Mouse (Mus musculus): ENCODE measurements around the gene Cbr2.
"Not testable (repeated sequence)": the region's sequence is repeated elsewhere in the genome, so short reads cannot be mapped to it uniquely, and the experiment has no call there.

The Cbr2 gene

DNA sequence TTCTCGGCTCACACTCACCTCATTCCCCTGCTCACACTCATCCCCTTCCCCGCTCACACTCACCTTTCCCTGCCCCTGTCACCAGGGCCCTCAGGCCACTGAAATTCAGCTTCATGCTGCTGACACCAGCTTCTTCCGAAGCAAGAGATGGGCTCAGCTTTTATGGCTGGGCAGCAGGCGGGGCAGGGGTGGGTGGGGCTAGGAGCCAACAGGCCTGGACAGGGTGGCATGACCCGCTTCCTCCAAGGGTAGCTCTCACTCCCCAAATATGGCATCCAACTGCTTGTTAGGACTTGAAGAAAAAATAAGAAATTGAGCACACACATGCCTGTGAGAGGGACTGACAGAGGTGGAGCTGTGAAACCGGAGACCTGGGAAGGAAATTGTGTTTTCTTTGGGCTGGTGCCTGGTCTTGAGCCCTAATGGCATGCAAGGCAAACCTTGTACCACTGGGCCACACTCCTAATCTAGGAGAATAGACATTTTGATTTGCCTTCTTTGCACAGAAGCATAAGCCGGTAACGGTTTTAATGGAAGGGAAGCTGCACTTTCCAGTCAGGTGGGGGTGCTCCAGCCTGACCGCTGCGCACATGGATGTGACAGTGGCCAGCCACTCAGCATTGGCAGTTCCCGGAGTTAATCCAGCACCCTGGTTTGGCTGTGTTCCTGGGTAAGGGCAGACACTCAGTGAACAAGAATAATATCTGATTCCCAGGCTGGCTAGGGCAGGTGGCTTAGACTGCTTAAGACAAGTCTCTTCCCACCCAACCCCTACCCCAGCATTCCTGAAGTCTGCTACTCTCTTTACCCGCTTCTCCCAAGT is at the start of gene Cbr2:
Gene Cbr2, minus strand, starts transcription at position 257 of the 823 bp plus-strand sequence.
- DNase-seq (ENCODE audit: low read depth) = no peak

DNA sequence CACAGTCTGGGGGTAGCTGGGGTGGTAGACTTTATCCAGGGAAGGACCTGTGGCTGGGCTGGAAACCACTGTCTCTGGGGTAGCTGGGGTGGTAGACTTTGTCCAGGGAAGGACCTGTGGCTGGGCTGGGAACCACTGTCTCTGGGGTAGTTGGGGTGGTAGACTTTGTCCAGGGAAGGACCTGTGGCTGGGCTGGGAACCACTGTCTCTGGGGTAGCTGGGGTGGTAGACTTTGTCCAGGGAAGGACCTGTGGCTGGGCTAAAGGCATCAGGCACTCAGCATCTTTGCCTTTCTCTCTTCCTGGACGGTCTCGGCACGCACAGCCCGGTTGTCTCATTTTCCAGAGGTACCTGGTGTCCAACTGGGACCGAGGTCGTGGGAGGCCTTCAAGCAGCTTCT is 49.4 kb upstream of the Cbr2 start:
- not testable (repeated sequence) for DNase-seq (ENCODE audit: low read depth)

DNA sequence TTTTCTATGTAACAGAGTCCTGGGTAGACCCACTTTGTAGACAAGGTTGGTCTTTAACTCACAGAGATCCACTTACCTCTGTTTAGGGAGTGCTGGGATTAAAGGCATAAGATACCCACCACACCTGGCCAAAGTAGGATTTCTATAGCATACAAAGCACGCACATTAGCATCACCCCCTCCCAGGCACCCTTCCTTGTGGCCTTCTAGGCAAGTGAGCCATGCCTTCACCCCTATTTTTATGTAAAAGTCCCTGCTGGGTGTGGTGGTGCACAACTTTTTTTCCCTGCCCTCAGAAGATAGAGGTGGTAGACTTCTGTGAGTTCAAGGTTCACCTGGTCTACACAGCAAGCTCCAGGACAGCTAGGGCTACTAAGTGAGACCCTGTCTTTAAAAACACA is 48.0 kb upstream of the Cbr2 start:
- no peak for DNase-seq (ENCODE audit: low read depth)

DNA sequence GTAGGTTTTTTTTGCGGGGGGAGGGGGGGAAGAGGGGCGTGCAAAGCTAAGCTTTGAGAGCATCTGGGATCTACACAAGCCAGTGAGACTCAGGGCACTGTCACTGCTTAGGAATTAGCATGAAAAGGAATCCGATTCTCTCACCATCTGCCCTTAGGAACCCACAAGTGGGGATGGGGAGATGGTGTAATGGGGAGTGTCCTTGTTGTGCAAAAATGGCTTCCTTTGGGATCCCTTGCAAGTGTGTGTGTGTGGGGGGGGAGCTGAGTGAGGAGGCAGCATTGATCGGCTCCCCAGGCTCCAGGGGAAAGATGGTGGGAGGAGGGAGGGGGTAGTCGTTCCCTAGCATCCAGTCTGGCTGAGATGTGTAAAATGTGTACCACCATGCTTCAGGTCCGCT is 45.2 kb upstream of the Cbr2 start:
- no peak for DNase-seq (ENCODE audit: low read depth)

DNA sequence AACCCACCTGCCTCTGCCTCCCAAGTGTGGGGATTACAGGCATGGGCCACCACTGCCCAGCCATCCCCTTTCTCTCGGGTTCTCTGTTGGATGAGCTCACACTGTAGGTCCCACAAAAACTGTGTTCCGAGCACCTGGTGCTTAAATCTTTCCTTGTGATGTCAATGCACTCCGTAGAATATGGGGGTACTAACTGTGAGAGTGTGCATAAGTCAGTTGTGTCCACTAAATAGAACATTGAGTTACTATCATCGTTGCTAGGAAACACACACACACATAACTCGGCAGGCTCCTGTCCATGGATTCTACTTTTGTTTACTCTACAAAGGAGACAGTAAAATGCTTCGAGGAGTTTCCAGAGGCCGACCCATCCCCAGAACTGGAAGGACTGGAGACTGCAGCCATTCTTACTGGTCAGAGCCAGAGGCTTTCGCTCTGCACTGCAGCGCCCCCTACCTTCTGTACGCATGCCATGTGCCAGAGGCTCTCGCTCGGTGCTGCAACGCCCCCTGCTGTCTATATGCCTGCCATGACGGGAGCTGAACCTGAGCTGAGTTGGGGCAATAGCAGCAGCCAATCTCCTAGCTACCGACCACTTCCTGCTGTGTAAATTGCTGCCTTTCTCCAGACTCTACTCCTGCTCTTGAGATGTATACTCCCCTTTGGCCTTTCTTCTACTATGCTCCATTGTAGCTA is 44.0 kb upstream of the Cbr2 start:
- DNase-seq (ENCODE audit: low read depth) = peak; percentile 89

DNA sequence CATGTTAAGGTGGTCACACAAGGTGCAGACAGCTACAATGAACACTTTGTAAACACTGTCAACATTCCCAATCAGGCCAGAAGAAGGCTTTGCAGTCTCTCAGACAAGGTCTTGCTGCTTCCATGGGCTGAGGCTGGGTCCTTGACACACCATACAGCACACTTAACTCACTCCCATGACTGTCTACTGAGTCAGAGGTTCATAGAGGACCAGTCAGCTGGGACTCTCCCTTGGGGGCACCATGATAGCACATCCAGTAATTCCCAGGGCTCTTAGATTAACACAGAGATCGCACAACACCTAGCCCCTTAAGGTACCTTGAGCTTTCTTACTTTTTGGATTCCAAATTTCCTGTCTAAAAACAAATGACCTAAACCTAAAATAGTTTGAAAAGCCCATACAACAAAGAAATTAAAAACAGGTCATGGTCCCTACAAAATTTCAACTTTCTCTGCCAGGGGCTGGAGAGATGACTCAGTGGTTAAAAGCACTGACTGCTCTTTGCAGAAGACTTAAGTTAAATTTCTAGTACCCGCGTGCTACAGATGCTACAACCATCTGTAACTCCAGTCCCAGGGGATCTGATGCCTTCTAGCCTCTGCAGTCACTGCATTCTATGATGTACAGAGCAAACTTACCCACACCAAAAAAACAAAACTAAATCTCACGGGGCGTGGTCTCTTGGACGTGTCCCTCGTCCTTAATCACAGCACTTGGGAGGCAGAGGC is 41.7 kb upstream of the Cbr2 start:
- DNase-seq (ENCODE audit: low read depth) = no peak

DNA sequence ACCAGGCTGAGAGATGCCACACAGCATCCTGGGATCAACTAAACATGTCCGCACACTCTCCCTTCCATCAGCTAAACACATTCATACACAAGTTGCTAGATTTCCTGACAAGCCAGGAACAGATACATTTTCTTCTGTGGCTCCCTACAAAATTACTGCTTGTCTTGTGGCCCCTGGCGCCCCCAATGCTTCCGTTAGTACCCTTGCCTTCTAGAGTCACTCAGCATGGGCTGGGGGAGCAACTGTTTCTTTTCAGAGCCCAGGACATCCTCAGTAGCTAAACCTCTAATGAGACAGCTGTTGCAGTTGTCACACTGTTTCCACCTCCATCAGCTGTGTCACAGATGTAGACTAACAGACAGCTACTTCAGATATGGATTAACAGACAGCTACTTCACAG is 40.8 kb upstream of the Cbr2 start:
- no peak for DNase-seq (ENCODE audit: low read depth)

DNA sequence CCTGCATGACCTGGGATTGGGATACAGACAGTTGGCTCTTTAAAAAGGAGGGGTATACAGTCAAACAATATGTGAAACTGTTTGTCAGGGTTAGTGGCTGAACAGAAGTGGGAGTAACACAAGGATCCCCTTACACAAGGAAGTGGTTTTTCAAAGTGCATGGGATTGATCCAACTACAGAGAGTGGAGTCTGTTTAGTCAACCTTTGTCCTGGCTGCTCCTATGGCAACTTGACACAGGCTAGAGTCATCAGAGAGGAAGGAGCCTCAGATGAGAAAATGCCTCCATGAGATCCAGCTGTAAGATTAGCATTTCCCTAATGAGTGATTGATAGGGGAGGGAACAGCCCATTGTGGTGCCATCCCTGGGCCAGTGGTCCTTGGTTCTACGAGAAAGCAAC is 36.3 kb upstream of the Cbr2 start:
- no peak for DNase-seq (ENCODE audit: low read depth)

DNA sequence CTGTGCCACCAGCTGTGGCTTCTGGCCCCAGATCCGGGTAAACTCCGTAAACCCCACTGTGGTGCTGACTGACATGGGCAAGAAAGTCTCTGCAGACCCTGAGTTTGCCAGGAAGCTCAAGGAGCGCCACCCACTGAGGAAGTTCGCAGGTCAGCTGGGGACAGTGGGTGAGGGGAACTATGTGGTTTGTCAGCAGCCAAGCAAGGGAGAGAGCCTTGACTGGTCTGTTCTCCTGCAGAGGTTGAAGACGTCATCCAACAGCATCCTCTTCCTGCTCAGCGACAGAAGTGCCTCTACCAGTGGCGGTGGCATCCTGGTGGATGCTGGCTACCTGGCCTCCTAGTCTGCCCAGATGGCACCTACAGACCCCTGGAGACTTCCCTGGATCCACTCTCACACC is 35.1 kb upstream of the Cbr2 start:
- not testable (repeated sequence) for DNase-seq (ENCODE audit: low read depth)

DNA sequence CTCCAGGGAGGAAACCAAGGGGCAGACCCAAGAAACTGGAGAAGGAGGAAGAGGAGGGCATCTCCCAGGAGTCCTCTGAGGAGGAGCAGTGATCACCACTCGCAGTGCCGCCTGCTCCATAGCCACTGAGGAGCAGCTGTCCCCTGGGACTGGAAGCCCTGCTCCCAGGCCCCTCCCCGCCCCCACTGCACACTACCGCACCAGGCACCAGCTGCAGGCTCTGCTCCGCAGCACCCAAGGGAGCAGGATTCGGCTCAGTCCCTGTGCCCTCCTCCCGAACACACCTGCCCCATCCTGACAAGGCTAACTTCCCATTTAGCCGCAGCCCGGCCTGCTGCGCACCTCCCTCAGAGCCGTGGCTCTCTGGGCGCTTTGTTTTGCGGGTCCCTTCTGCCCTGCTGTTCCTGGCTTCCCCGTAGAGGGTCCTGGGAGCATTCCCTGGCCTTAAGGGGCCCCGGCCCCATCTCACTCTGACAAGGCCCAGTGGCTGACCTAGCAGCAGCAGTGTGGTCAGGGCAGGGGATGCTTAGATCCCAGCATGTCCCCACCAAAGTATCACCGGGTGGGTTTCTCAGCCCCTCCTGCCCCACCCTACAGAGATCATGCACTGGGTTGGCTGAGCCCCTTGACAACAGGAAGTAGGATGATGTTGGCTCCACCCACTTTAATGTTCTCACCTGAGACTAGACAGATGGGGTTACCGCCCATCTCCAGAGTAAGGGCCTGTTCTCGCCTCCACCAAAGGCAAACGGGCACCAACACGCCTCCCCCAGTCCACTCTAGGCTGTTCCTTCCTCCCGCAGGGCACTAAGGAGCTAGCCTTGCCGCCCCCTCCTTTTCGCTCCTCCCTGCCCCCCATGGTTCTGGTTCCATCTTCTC is 31.4 kb upstream of the Cbr2 start:
- not testable (repeated sequence) for DNase-seq (ENCODE audit: low read depth)

DNA sequence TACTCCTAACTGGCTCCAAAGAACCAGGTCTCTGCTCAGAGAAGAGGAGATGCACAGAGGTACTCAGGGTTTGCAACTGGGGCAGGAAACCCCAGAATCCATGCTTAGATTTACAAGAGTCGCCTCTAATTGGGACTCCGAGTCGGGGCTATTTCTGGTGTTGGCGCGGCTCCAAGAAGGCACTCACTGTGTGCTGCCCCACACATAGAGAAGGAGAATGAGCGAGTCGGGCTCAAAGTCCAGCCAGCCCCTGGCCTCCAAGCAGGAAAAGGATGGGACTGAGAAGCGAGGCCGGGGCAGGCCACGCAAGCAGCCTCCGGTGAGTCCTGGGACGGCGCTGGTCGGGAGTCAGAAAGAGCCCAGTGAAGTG is 30.7 kb upstream of the Cbr2 start, which contains the start of gene Hmga1b:
Gene Hmga1b, plus strand, starts transcription at position 123 of the 370 bp plus-strand sequence.
- not testable (repeated sequence) for DNase-seq (ENCODE audit: low read depth)

DNA sequence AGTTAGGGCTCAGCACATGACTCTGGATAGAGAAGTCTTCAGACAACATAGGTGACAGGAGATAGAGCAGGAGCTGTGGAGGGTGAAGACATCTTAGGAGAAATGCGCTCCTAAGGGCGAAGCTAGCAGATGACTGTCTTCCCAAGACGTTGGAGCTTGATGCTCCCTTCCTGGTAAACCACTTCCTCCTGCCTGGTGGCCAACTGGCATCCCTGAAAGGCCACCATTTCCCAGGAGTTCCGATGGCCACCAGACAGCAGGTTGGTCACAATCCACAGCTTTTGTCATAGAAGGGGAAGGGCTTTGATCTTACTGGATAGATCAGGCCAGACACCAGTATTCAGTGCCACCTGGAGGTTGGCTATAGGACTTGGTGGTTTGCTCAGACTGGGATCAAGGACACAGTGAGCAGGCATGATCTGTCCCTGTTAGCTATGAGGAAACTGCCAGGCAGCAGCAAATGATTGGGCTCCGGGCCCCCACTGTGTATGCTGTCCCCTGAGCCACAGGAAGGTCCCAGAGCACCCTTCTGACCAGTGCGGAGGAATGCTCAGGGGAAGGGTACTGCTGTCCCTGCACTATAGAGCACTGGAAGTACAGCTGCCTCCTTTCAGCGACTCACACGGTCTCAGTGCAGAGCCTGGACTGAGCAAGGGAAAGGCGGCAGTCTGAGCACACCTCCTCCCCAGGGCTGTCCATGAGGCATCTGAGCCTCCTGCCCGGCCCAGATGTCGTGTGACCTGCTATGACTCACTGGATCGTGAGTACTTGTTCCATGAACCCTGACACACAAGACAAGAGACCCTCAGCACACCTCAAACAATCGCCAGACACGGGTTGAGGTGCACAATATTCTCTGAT is 30.1 kb upstream of the Cbr2 start:
- no peak for DNase-seq (ENCODE audit: low read depth)

DNA sequence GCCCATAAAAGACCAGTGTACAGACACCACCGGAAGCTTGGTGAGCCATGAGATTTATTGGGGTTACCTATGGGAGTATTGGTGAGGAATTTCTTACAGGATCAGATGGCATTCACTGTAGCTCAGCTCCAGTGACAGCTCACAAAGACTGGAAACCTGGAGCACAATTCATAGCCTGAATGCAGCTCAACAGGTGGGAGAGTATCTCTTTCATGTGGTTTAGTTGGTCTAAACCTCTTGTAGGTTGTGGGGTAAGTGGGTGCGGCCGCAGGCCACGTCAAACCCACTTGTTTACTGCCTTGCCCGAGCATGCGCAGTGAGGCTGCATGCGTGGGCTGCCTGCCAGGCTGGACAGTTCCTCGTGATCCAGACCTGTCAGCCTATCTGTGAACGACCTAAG is 28.3 kb upstream of the Cbr2 start:
- no peak for DNase-seq (ENCODE audit: low read depth)

DNA sequence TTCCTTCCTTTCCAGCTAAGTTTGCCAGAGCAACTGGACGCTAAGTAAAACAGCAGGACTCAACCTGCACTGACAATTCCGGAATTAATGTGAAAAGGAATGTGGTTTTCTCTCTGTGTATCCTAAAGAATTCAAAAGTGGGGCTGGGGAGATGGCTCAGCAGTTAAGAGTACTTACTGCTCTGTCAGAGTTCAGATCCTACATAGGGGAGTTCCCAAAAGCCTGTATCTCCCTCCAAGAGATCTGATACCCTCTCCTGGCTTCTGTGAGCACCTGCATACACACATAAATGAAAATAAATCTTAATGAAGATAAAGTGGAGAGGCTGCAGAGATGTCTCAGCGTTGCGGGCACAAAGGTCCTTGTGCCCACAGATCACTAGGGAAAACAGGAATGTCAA is 19.7 kb upstream of the Cbr2 start:
- no peak for DNase-seq (ENCODE audit: low read depth)

DNA sequence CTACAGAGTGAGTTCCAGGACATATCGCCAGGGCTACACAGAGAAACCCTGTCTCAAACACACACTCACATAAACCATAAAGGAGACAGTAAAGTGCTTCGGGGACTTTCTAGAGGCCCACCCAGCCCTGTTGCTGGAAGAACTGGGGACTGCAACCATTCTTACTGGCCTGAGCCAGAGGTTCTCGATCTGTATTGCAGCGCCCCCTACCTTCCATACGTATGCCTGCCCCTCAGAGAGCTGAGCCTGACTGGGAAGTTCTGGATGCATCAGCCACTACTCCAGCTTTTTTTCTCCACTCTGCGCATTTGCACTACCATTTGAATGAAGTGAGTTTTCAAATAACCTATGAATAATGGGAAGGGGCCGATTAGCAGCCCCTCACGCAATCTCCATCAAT is 17.5 kb upstream of the Cbr2 start:
- DNase-seq (ENCODE audit: low read depth) = peak; percentile 34

DNA sequence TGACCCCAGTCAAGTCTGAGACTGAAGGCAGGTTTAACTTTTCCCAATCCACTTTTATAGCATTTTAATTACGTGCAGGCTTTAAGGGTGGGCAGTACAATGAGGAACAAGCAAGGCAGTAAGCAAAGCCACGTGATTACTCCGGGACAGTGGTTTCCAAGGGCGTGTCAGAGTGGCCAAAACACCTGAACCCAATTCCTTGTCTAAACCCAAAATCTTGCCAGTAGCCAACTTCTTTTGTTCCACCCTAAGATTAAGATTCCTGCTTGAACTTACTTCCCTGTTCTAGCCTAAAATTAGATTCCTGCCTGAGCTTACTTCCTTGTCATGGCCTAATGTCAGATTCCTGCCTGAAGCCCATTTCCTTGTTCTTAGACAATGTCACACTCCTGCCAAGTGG is 16.1 kb upstream of the Cbr2 start:
- no peak for DNase-seq (ENCODE audit: low read depth)

DNA sequence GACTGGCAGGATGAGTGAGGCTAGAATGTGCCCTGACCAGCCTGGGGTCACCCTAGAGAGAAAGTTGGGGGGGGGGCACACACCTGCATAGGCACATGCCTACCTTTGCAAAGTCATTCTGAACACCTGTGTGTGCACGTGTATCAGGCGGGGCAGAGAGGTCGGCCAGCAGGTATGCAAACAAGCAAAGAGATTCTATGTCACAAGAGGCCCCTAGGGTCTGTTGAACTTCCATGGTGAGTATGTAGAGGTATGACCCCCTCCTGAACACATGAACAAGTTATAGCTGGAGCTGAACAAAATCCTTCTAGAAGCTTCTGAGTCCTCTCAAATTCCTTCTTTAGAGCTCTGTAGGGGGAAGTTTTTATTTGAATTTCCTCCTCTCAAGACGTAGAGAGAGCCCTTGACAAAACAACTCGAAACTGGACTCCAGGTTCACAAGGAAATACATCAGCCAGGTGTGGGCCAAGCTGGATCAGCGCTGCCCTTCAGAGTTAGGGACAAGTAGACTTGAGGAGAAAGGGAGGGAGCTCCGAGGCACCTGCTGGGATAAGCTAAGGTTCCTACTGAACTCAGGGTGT is 12.3 kb upstream of the Cbr2 start:
- no peak for DNase-seq (ENCODE audit: low read depth)

DNA sequence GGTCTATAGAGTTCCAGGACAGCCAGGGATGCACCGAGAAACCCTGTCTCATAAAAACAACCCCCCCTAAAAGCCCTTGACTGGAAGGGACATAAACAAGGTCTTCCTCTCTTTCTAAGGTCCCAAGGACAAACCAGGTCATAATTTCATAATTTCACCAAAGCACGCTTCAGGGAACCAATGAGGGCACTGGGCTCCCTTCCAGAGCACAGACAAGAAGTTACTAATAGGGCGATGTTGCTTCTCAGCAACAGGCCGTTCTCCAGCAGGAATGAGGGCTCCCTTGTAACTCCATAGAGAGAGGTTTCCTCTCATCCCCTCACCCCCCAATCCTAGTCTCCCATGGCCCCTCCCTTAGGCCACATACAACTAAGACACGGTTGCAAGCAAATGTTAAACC is 9.1 kb upstream of the Cbr2 start:
- no peak for DNase-seq (ENCODE audit: low read depth)

DNA sequence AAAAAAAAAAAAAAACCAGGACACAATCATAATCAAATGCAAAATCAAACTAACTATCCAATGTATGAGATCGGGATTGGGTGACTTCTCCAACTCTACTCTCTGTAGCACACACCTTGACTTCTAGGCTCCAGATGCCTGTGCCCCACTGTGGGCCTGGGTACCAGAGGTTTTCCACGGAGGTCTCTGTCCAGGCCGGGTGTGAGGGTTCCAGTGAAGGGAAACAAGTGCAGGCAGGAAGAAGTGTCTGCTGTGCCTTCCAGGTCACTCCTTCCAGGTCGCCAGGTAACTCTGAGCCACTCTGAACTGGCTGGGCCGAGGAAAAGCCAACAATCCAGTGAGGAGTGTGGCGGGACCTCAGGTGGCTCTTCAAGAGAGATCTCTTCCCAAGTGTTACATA is 4.5 kb upstream of the Cbr2 start:
- DNase-seq (ENCODE audit: low read depth) = no peak

DNA sequence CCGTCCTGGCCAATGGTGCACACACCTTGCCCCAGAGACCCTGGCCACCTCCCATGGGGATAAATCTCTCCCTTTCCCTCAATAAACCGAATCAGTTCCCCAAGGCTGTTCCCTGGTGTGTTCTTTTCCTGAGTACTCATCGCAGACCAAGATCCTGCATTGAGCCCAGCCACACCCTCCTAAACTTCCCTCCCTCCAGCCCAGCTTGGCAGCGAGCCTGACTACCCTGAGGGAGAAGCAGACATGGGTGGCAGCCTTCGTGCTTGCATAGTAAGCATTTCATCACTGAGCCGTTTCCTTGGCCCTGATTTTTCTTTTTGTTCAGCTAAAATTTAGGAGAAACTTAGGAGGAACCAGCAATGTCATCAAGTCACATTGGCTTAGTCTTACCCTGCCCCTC is 1.6 kb upstream of the Cbr2 start:
- no peak for DNase-seq (ENCODE audit: low read depth)

DNA sequence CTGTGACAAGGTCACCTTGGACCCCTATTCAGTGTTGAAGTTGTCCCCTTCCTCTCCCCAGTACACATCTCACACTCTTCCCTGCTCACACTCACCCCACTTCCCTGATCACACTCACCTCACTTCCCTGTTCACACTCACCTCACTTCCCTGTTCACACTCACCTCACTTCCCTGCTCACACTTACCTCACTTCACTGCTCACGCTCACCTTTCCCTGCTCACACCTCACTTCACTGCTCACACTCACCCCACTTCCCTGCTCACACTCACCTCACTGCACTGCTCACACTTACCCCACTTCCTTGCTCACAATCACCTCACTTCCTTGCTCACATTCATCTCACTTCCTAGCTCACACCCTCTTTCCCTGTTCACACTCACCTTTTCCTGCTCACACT is 519 bp downstream of the Cbr2 start:
- DNase-seq (ENCODE audit: low read depth) = no peak

Data from c-Kit-positive CD71-positive TER-119-negative erythroid progenitor cells, embryonic 14.5 days (primary cell).